8 mouse cellular contexts compared by ENCODE assay signal in the genomic region with DNA sequence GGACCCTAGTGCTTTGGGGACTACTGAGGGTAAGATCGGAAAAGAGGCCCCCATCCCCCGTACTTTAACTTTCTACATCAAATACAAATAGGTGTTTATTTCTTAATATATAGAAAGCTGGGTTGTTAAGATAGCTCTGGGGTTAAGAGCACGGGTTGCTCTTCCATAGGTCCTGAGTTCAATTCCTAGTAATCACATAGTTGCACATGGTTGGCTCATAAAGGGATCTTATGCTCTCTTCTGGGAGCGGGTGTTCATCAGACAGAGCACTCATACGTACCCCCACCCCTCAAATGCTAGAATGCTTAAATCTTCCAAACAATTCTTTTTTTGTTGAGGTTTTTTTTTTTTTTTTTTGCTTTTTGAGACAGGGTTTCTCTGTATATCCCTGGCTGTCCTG. TPM values are rescaled to one million over a fixed set of nuclear protein-coding genes. Genes with fewer than 3 reads are reported as not detected.
A peak's percentile ranks its signal among the peaks of the same experiment; 100 is the strongest.
DNase-seq lines count a peak whose midpoint lies in the region; ATAC-seq and TF ChIP-seq lines count a peak whose summit lies in the region.

No protein-coding gene starts in this region.

- no peak for TF ChIP-seq CTCF in bone marrow macrophage, adult 2 months (IDR thresholded peaks at IDR 0.05; ENCODE audit: low read depth, low read length)

- no peaks in the 10 kb centered on the region for H3K9me3 ChIP-seq in heart, embryonic 16.5 days (replicated peaks; ENCODE audit: control insufficient read depth, low read length)
- no peaks in the 10 kb centered on the region for H3K9me3 ChIP-seq in hindbrain, embryonic 14.5 days (ENCODE audit: control insufficient read depth, low read length)
- no peaks in the 10 kb centered on the region for H3K9me3 ChIP-seq in midbrain, embryonic 13.5 days

- H3K36me3 ChIP-seq in heart, embryonic 16.5 days (ENCODE audit: control insufficient read depth, insufficient read depth): peaks cover 15% of the 10 kb centered on the region
- peaks cover 24% of the 10 kb centered on the region for H3K36me3 ChIP-seq in hindbrain, embryonic 14.5 days (replicated peaks; ENCODE audit: control insufficient read depth, insufficient read depth)
- H3K36me3 ChIP-seq in midbrain, embryonic 13.5 days: peaks cover 21% of the 10 kb centered on the region

- intact Hi-C loops in heart, postnatal 10 days (cut with DNase I): no loop called here

- peak overlapping the region; percentile 74 for H3K4me3 ChIP-seq in heart, embryonic 16.5 days (ENCODE audit: low read length)
- H3K4me3 ChIP-seq in bone marrow macrophage, adult 2 months (ENCODE audit: insufficient read depth, low read length): peak overlapping the region; percentile 78
- peak overlapping the region; percentile 69 for H3K4me3 ChIP-seq in hindbrain, embryonic 14.5 days (replicated peaks; ENCODE audit: low read length)
- peak overlapping the region; percentile 77 for H3K4me3 ChIP-seq in midbrain, embryonic 13.5 days (replicated peaks)

- H3K27me3 ChIP-seq in heart, embryonic 16.5 days (ENCODE audit: control insufficient read depth, insufficient read depth, low read length): peaks cover 7% of the 10 kb centered on the region
- peaks cover 10% of the 10 kb centered on the region; the same call in 1 of the 2 replicates for H3K27me3 ChIP-seq in hindbrain, embryonic 14.5 days (ENCODE audit: control insufficient read depth, insufficient read depth, low read length)
- H3K27me3 ChIP-seq in midbrain, embryonic 13.5 days: peaks cover 15% of the 10 kb centered on the region

- no peak for TF ChIP-seq POLR2A in bone marrow macrophage, adult 2 months (IDR thresholded peaks at IDR 0.05; ENCODE audit: borderline replicate concordance, low read depth, low read length)

- H3K27ac ChIP-seq in heart, embryonic 16.5 days (ENCODE audit: low read length): peak overlapping the region; percentile 90
- no peak overlapping the region; the same call in 1 of the 2 replicates for H3K27ac ChIP-seq in bone marrow macrophage, adult 2 months (ENCODE audit: insufficient read depth, low read depth, low read length)
- H3K27ac ChIP-seq in hindbrain, embryonic 14.5 days: no peak overlapping the region
- H3K27ac ChIP-seq in midbrain, embryonic 13.5 days: no peak overlapping the region

- H3K4me1 ChIP-seq in heart, embryonic 16.5 days (ENCODE audit: control insufficient read depth, insufficient read depth, low read length): peaks cover 5% of the 10 kb centered on the region
- peaks cover 4% of the 10 kb centered on the region for H3K4me1 ChIP-seq in bone marrow macrophage, adult 2 months (ENCODE audit: control insufficient read depth, insufficient read depth, low read length)
- H3K4me1 ChIP-seq in hindbrain, embryonic 14.5 days (replicated peaks; ENCODE audit: control insufficient read depth, insufficient read depth, low read length): peaks cover 9% of the 10 kb centered on the region
- H3K4me1 ChIP-seq in midbrain, embryonic 13.5 days (replicated peaks): peaks cover 31% of the 10 kb centered on the region

- no peak for ATAC-seq in heart, embryonic 16.5 days (replicated peaks; ENCODE audit: extremely low read depth, insufficient read depth, low FRiP score)
- no peak for ATAC-seq in hindbrain, embryonic 14.5 days (ENCODE audit: low FRiP score)
- peak; percentile 22; the same call in 1 of the 2 replicates for ATAC-seq in midbrain, embryonic 13.5 days

- 5% methylated on average over 5 of the region's 5 CpGs for WGBS in heart, embryonic 16.5 days
- 9% methylated on average over 5 of the region's 5 CpGs for WGBS in hindbrain, embryonic 14.5 days
- WGBS in midbrain, embryonic 13.5 days: 10% methylated on average over 5 of the region's 5 CpGs

- peak overlapping the region; percentile 69 for H3K4me2 ChIP-seq in heart, embryonic 16.5 days (ENCODE audit: low read depth, low read length)
- peak overlapping the region; percentile 67 for H3K4me2 ChIP-seq in hindbrain, embryonic 14.5 days (replicated peaks)
- peak overlapping the region; percentile 60 for H3K4me2 ChIP-seq in midbrain, embryonic 13.5 days (replicated peaks)

- peak overlapping the region; percentile 75 for H3K9ac ChIP-seq in heart, embryonic 16.5 days (ENCODE audit: low read length)
- H3K9ac ChIP-seq in hindbrain, embryonic 14.5 days: peak overlapping the region; percentile 76
- H3K9ac ChIP-seq in midbrain, embryonic 13.5 days (replicated peaks): peak overlapping the region; percentile 71

- no peak for DNase-seq in heart, postnatal 10 days
- no peak for DNase-seq in hindbrain, embryonic 14.5 days (ENCODE audit: low spot score)
- DNase-seq in retina, embryonic 14.5 days (ENCODE audit: low spot score): no peak
- no peak for DNase-seq in urinary bladder, postnatal 4 days (ENCODE audit: low spot score in 2 of 2)
- DNase-seq in ovary, adult 18-20 months (ENCODE audit: low spot score): no peak

RNA-seq across cellular contexts. Expression of a gene that starts 0.5 kb away (rescaled TPM):
- polyA plus RNA-seq in heart, embryonic 16.5 days (2015; fragmentation: Nextera tagmentation; extraction: Ambion mirVana): 14.4 and 14.5 TPM in 2 replicates
- 1 to 10 TPM; 3.5 to 4.5 TPM for total RNA-seq in heart, postnatal 10 days (2021)
- 8.8 and 9.4 TPM in 2 replicates for polyA plus RNA-seq in bone marrow macrophage, adult 2 months (2012; ENCODE audit: insufficient read depth, insufficient read length, missing spikeins)
- polyA plus RNA-seq in hindbrain, embryonic 14.5 days (2014; fragmentation: Nextera tagmentation; extraction: Ambion mirVana): 14.4 and 18.2 TPM in 2 replicates
- polyA plus RNA-seq in midbrain, embryonic 13.5 days (2015; fragmentation: Nextera tagmentation; extraction: Ambion mirVana): 19.8 and 21.1 TPM in 2 replicates

RNA-seq across cellular contexts. Expression of a gene that starts 0.6 kb away (rescaled TPM):
- polyA plus RNA-seq in heart, embryonic 16.5 days (2015; fragmentation: Nextera tagmentation; extraction: Ambion mirVana): 0.37 and 0.53 TPM in 2 replicates
- total RNA-seq in heart, postnatal 10 days (2021): under 1 TPM in 1 of 2 experiments, not detected in 1; 0.25 TPM
- polyA plus RNA-seq in bone marrow macrophage, adult 2 months (2012; ENCODE audit: insufficient read depth, insufficient read length, missing spikeins): not detected in 2 replicates
- polyA plus RNA-seq in hindbrain, embryonic 14.5 days (2014; fragmentation: Nextera tagmentation; extraction: Ambion mirVana): 0.47 TPM in 2 replicates
- 1.4 and 2.1 TPM in 2 replicates for polyA plus RNA-seq in midbrain, embryonic 13.5 days (2015; fragmentation: Nextera tagmentation; extraction: Ambion mirVana)

RNA-seq across cellular contexts. Expression of a gene that starts 12.3 kb away (rescaled TPM):
- polyA plus RNA-seq in heart, embryonic 16.5 days (2015; fragmentation: Nextera tagmentation; extraction: Ambion mirVana): 13.6 and 14.3 TPM in 2 replicates
- 1 to 10 TPM; 7.4 to 8.4 TPM for total RNA-seq in heart, postnatal 10 days (2021)
- 7.9 and 9.0 TPM in 2 replicates for polyA plus RNA-seq in bone marrow macrophage, adult 2 months (2012; ENCODE audit: insufficient read depth, insufficient read length, missing spikeins)
- polyA plus RNA-seq in hindbrain, embryonic 14.5 days (2014; fragmentation: Nextera tagmentation; extraction: Ambion mirVana): 15.6 and 19.1 TPM in 2 replicates
- polyA plus RNA-seq in midbrain, embryonic 13.5 days (2015; fragmentation: Nextera tagmentation; extraction: Ambion mirVana): 17.8 and 19.5 TPM in 2 replicates

RNA-seq across cellular contexts. Expression of a gene that starts 12.3 kb away (rescaled TPM):
- 0.57 and 0.63 TPM in 2 replicates for polyA plus RNA-seq in heart, embryonic 16.5 days (2015; fragmentation: Nextera tagmentation; extraction: Ambion mirVana)
- under 1 TPM in 1 of 2 experiments, not detected in 1; 0.02 TPM for total RNA-seq in heart, postnatal 10 days (2021)
- polyA plus RNA-seq in bone marrow macrophage, adult 2 months (2012; ENCODE audit: insufficient read depth, insufficient read length, missing spikeins): not detected in 2 replicates
- 29.3 and 31.8 TPM in 2 replicates for polyA plus RNA-seq in hindbrain, embryonic 14.5 days (2014; fragmentation: Nextera tagmentation; extraction: Ambion mirVana)
- polyA plus RNA-seq in midbrain, embryonic 13.5 days (2015; fragmentation: Nextera tagmentation; extraction: Ambion mirVana): 18.2 and 19.1 TPM in 2 replicates

RNA-seq across cellular contexts. Expression of a gene that starts 41.1 kb away (rescaled TPM):
- not detected in 2 replicates for polyA plus RNA-seq in heart, embryonic 16.5 days (2015; fragmentation: Nextera tagmentation; extraction: Ambion mirVana)
- not detected for total RNA-seq in heart, postnatal 10 days (2021)
- not detected in 2 replicates for polyA plus RNA-seq in bone marrow macrophage, adult 2 months (2012; ENCODE audit: insufficient read depth, insufficient read length, missing spikeins)
- not detected in 2 replicates for polyA plus RNA-seq in hindbrain, embryonic 14.5 days (2014; fragmentation: Nextera tagmentation; extraction: Ambion mirVana)
- not detected in 2 replicates for polyA plus RNA-seq in midbrain, embryonic 13.5 days (2015; fragmentation: Nextera tagmentation; extraction: Ambion mirVana)
